Mouse (Mus musculus) heart, embryonic 10.5 days (tissue): ENCODE results near the gene Wee2. TPM values are rescaled to one million over a fixed set of nuclear protein-coding genes. Genes with fewer than 3 reads are reported as not detected.
A peak's percentile ranks its signal among the peaks of the same experiment; 100 is the strongest.

Experiments
- DNase-seq: peaks from one replicate; pipeline ENCODE4 v3.0.0-alpha.2; 2017; ENCODE audit warnings: low spot score
- H3K27ac ChIP-seq: fragments of 300-500 bp; sonication (generic); 2 replicates; pipeline ENCODE4 v1.5.1; 2016; ENCODE audit warnings: mild to moderate bottlenecking
- H3K27me3 ChIP-seq: fragments of 300-500 bp; sonication (generic); 2 replicates; pipeline ENCODE4 v1.6.1; 2016; ENCODE audit warnings: mild to moderate bottlenecking; ENCODE audit not compliant: poor library complexity, insufficient read depth, severe bottlenecking
- H3K36me3 ChIP-seq: fragments of 300-500 bp; sonication (generic); 2 replicates; pipeline ENCODE4 v1.6.1; 2016; ENCODE audit warnings: mild to moderate bottlenecking, moderate library complexity
- H3K4me1 ChIP-seq: fragments of 300-500 bp; sonication (generic); 2 replicates; pipeline ENCODE4 v1.6.1; 2016; ENCODE audit warnings: mild to moderate bottlenecking
- H3K4me3 ChIP-seq: fragments of 300-500 bp; sonication (generic); 2 replicates; pipeline ENCODE4 v1.5.1; 2016; ENCODE audit warnings: mild to moderate bottlenecking, moderate library complexity
- H3K9me3 ChIP-seq: fragments of 300-500 bp; sonication (generic); 2 replicates; pipeline ENCODE4 v1.6.1; 2016; ENCODE audit warnings: mild to moderate bottlenecking, moderate library complexity
- WGBS: fragments of 180-500 bp; shearing (Covaris S2); methylation state at CpG from one replicate; pipeline ENCODE4 v1.1.7; 2016; 5-methylcytosine and 5-hydroxymethylcytosine counted together
- polyA plus RNA-seq: library from polyadenylated mRNA; unstranded; fragments of >200 nt; fragmentation: Nextera tagmentation; extraction: Ambion mirVana; gene quantifications from 2 replicates; pipeline ENCODE4 v1.2.1, GENCODE M21; 2016

The Wee2 gene
- polyA plus RNA-seq, 1 experiment from 2014 or later = 0.04 TPM

- Histone ChIP-seq H3K27me3 (0 out of 2 replicates have a peak, but pooled peaks cover 6% of the 10 kb centered on the region), H3K36me3 (no peaks in the 10 kb centered on the region), H3K4me1 (no peaks in the 10 kb centered on the region), H3K4me3 (no peak overlapping the region), H3K9me3 (no peaks in the 10 kb centered on the region), H3K27ac (no peak overlapping the region)
- WGBS = 77% methylated on average over 3 of the region's 3 CpGs
- no peak for DNase-seq
Measured at GRCm38 (mm10) chr6:40428696-40429095, 10.2 kb upstream of the Wee2 start.

- H3K27ac ChIP-seq = no peak overlapping the region
- H3K36me3 ChIP-seq = no peaks in the 10 kb centered on the region
- WGBS = 81% methylated on average over 4 of the region's 4 CpGs
- DNase-seq = no peak
- no peaks in the 10 kb centered on the region for H3K4me1 ChIP-seq
- 0 out of 2 replicates have a peak, but pooled peaks cover 7% of the 10 kb centered on the region for H3K27me3 ChIP-seq
- H3K9me3 ChIP-seq = no peaks in the 10 kb centered on the region
- H3K4me3 ChIP-seq = no peak overlapping the region
Measured at GRCm38 (mm10) chr6:40429521-40429931, 9.4 kb upstream of the Wee2 start.

DNA sequence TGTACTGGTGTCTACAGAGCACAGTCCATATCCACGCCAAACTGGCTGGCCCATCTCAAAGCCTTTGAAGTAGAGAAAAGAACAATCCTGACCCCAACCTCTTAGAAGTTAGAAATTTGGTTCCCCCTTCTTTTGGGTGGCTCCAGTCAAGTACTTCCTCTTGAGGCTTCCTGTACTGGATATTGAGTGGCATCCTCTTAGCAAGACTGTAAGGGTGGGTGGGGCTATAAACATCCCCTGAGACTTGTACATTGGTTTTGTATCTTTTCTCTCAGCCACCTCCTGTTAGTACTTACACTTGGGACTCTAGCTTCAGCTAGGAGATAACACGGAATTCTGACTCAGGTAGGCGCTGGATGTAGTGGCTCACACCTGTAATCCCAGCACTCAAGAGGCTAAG lies 8.6 kb upstream of the Wee2 start:
- Histone ChIP-seq H3K4me1 (peaks cover 5% of the 10 kb centered on the region; the same call in 1 of the 2 replicates), H3K27me3 (0 out of 2 replicates have a peak, but pooled peaks cover 7% of the 10 kb centered on the region), H3K36me3 (no peaks in the 10 kb centered on the region), H3K4me3 (no peak overlapping the region), H3K9me3 (no peaks in the 10 kb centered on the region), H3K27ac (no peak overlapping the region)
- DNase-seq = no peak
- 78% methylated on average over 3 of the region's 3 CpGs for WGBS

- no peaks in the 10 kb centered on the region for H3K9me3 ChIP-seq
- 73% methylated on average over 3 of the region's 3 CpGs for WGBS
- DNase-seq = no peak
- peaks cover 5% of the 10 kb centered on the region; the same call in 1 of the 2 replicates for H3K4me1 ChIP-seq
- H3K27me3 ChIP-seq = 0 out of 2 replicates have a peak, but pooled peaks cover 7% of the 10 kb centered on the region
- no peak overlapping the region for H3K27ac ChIP-seq
- no peak overlapping the region for H3K4me3 ChIP-seq
- H3K36me3 ChIP-seq = no peaks in the 10 kb centered on the region
Measured at GRCm38 (mm10) chr6:40430878-40431277, 8.0 kb upstream of the Wee2 start.

DNA sequence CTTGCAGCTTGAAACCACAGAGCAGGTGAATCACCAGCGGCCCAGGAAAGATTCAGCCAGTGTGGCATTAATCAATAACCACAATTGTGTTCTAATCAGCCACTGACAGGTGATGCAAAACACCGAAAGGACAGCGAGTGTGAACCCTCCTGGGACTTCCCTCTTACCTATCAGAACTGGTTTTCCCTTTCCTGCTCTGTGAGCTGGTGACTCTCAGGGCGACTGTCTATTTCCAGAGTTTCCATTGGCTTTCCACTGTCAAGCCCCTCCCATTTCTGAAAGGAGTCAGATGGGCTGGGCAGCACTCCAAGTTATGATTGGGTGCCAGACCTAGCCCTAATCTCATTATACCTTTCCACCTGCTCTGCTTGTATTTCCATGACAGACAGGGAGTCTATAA lies 7.5 kb upstream of the Wee2 start:
- no peak for DNase-seq
- H3K9me3 ChIP-seq = no peaks in the 10 kb centered on the region
- 0 out of 2 replicates have a peak, but pooled peaks cover 7% of the 10 kb centered on the region for H3K27me3 ChIP-seq
- 45% methylated on average over 4 of the region's 4 CpGs for WGBS
- peaks cover 5% of the 10 kb centered on the region; the same call in 1 of the 2 replicates for H3K4me1 ChIP-seq
- H3K4me3 ChIP-seq = no peak overlapping the region
- no peaks in the 10 kb centered on the region for H3K36me3 ChIP-seq
- no peak overlapping the region for H3K27ac ChIP-seq

DNA sequence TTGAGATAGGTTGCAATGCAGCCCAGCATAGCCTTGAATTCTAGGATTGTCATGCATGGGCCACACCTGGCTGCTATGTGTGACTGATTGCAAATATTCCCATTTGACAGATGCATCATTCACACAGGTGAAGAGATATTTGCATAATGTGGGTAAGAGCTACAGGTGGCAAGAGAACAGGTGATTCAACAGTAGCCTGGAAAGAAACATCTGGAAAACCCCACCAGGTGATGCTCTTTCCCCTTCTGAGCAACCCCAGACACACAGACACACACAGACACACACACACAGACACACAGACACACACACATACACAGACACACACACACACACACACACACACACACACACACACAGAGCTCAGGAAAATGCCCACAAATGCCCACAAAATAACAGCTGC lies 7.1 kb upstream of the Wee2 start:
- H3K27ac ChIP-seq = no peak overlapping the region
- DNase-seq = no peak
- no peaks in the 10 kb centered on the region for H3K9me3 ChIP-seq
- H3K27me3 ChIP-seq = 0 out of 2 replicates have a peak, but pooled peaks cover 7% of the 10 kb centered on the region
- peaks cover 5% of the 10 kb centered on the region; the same call in 1 of the 2 replicates for H3K4me1 ChIP-seq
- H3K4me3 ChIP-seq = no peak overlapping the region
- no peaks in the 10 kb centered on the region for H3K36me3 ChIP-seq

GRCm38 (mm10) chr6:40432346-40433275 lies 6.3 kb upstream of the Wee2 start:
- Histone ChIP-seq H3K27ac (no peak overlapping the region), H3K4me1 (peaks cover 5% of the 10 kb centered on the region; the same call in 1 of the 2 replicates), H3K36me3 (no peaks in the 10 kb centered on the region), H3K9me3 (no peaks in the 10 kb centered on the region), H3K27me3 (peaks cover 14% of the 10 kb centered on the region), H3K4me3 (no peak overlapping the region)
- 83% methylated on average over 17 of the region's 17 CpGs for WGBS
- no peak for DNase-seq

- Histone ChIP-seq H3K9me3 (no peaks in the 10 kb centered on the region), H3K27me3 (peaks cover 18% of the 10 kb centered on the region), H3K4me3 (peak overlapping the region; percentile 89), H3K36me3 (no peaks in the 10 kb centered on the region), H3K4me1 (peaks cover 5% of the 10 kb centered on the region; the same call in 1 of the 2 replicates), H3K27ac (peak overlapping the region; percentile 92)
- WGBS = 12% methylated on average over 7 of the region's 7 CpGs
- DNase-seq = no peak
Measured at GRCm38 (mm10) chr6:40434697-40435096, 4.2 kb upstream of the Wee2 start.

- under 1% methylated on average over 70 of the region's 72 CpGs for WGBS
- no peak for DNase-seq
- Histone ChIP-seq H3K27ac (peak overlapping the region; percentile 92), H3K4me1 (peaks cover 5% of the 10 kb centered on the region; the same call in 1 of the 2 replicates), H3K36me3 (no peaks in the 10 kb centered on the region), H3K9me3 (no peaks in the 10 kb centered on the region), H3K27me3 (peaks cover 21% of the 10 kb centered on the region), H3K4me3 (peak overlapping the region; percentile 89)
Measured at GRCm38 (mm10) chr6:40435151-40436046, 3.5 kb upstream of the Wee2 start.

DNA sequence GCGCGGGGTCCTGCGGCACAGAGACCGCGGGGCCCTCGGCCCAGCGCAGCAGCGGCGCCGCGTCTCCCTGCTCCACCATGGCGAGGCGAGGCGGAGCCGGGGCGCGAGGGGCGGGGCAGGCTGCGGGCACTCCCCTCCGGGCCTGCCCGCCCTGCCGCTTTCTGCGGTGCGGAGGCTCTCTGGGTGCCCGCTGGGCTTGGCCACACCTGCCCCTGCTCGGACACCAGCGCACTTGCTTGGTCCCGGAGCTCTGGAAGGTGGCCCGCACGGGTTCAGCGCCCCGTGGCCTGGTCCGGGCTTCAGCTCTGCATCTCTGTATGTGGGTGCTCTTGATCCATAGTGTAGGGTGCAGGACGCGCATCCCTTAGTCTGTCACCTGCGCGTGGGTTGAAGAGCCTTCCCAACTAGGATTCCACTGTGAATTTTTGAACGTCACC lies 2.8 kb upstream of the Wee2 start, which contains the start of gene E330009J07Rik:
Gene E330009J07Rik, minus strand, starts transcription at position 89 of the 437 bp plus-strand sequence.
- Histone ChIP-seq H3K4me1 (peaks cover 5% of the 10 kb centered on the region; the same call in 1 of the 2 replicates), H3K27me3 (peaks cover 22% of the 10 kb centered on the region), H3K36me3 (no peaks in the 10 kb centered on the region), H3K4me3 (peak within 1 kb of the TSS; percentile 89), H3K9me3 (no peaks in the 10 kb centered on the region), H3K27ac (peak within 1 kb of the TSS; percentile 92)
- WGBS = 1% methylated on average over 38 of the region's 38 CpGs
- DNase-seq = peak; percentile 82

DNA sequence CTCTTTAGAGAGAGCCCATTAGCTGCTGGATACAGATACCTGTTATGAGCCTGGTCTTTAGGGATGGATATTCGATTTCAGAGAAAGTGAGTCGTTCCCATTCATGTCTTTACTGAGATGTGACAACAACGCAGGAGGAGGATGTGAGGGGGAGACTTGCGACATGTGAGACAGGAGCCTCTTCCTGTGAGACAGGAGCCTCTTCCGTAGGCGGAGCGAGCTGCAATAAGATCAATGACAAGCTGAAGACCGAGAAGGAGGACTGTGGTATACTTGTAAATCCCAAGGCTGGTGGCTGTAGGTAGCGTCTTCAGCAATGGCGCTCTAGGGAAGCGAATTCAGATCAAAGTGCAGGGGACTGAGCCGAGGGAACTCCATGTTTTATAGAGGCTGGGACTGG lies 843 bp downstream of the Wee2 start:
- DNase-seq = no peak
- 31% methylated on average over 12 of the region's 12 CpGs for WGBS
- Histone ChIP-seq H3K27ac (no peak overlapping the region), H3K27me3 (peaks cover 23% of the 10 kb centered on the region), H3K4me3 (no peak overlapping the region), H3K9me3 (no peaks in the 10 kb centered on the region), H3K4me1 (peaks cover 5% of the 10 kb centered on the region; the same call in 1 of the 2 replicates), H3K36me3 (no peaks in the 10 kb centered on the region)

GRCm38 (mm10) chr6:40441276-40441675 lies 2.4 kb downstream of the Wee2 start:
- DNase-seq = no peak
- WGBS = 64% methylated on average over 3 of the region's 3 CpGs

More at GRCm38 (mm10) chr6:40441276-40441675, 2.4 kb downstream of the Wee2 start:
- Histone ChIP-seq H3K4me3 (no peak overlapping the region), H3K36me3 (no peaks in the 10 kb centered on the region), H3K27me3 (peaks cover 23% of the 10 kb centered on the region), H3K4me1 (no peaks in the 10 kb centered on the region), H3K27ac (no peak overlapping the region), H3K9me3 (no peaks in the 10 kb centered on the region)
